Mouse (Mus musculus) brain, embryonic 14.5 days (tissue): ENCODE data around the gene Fpr1. TPM values are rescaled to one million over a fixed set of nuclear protein-coding genes. Genes with fewer than 3 reads are reported as not detected.

ENCODE experiments used
- DNase-seq: peaks from one replicate; pipeline ENCODE4 v3.0.0-alpha.2; 2011; ENCODE audit warnings: low read depth
- CTCF ChIP-seq: fragments of 200-500 bp; IDR thresholded peaks from 2 replicates; pipeline ENCODE4 v1.5.1; 2012; ENCODE audit warnings: inconsistent platforms, mild to moderate bottlenecking, moderate library complexity, borderline replicate concordance; ENCODE audit not compliant: insufficient read depth, insufficient read length; ENCODE audit errors: extremely low read depth
- POLR2A ChIP-seq: fragments of 200-500 bp; IDR thresholded peaks from 2 replicates; pipeline ENCODE4 v1.6.1; 2012; ENCODE audit warnings: mild to moderate bottlenecking, inconsistent platforms, borderline replicate concordance; ENCODE audit not compliant: poor library complexity, insufficient read depth, insufficient read length, severe bottlenecking; ENCODE audit errors: extremely low read depth
- polyA plus RNA-seq: library from polyadenylated mRNA; depleted of rRNA; stranded (reverse); fragments of >200 nt; gene quantifications from 2 replicates; pipeline ENCODE4 v1.2.3, GENCODE M21; 2012

The Fpr1 gene
- polyA plus RNA-seq, 1 experiment, result not detected

GRCm38 (mm10) chr17:17870892-17871550 lies 12.7 kb downstream of the Fpr1 start:
- no peak for DNase-seq
- no peak for TF ChIP-seq POLR2A

- no peak for DNase-seq
- no peak for TF ChIP-seq CTCF
- TF ChIP-seq POLR2A, result no peak
Observed at GRCm38 (mm10) chr17:17866801-17867469, 16.8 kb downstream of the Fpr1 start.

- TF ChIP-seq POLR2A (no peak), CTCF (no peak)
- DNase-seq, result no peak
Observed at GRCm38 (mm10) chr17:17865168-17865567, 18.6 kb downstream of the Fpr1 start.

GRCm38 (mm10) chr17:17862360-17862759 lies 21.4 kb downstream of the Fpr1 start:
- TF ChIP-seq CTCF, result no peak
- TF ChIP-seq POLR2A, result no peak
- DNase-seq, result no peak

- TF ChIP-seq CTCF (no peak), POLR2A (no peak)
- no peak for DNase-seq
Observed at GRCm38 (mm10) chr17:17860110-17860509, 23.6 kb downstream of the Fpr1 start.

- no peak for TF ChIP-seq CTCF
- no peak for TF ChIP-seq POLR2A
- no peak for DNase-seq
Observed at GRCm38 (mm10) chr17:17857446-17857845, 26.3 kb downstream of the Fpr1 start.

- TF ChIP-seq CTCF (no peak), POLR2A (no peak)
- DNase-seq, result no peak
Observed at GRCm38 (mm10) chr17:17856612-17857011, 27.1 kb downstream of the Fpr1 start.

- no peak for TF ChIP-seq POLR2A
- TF ChIP-seq CTCF, result no peak
- no peak for DNase-seq
Observed at GRCm38 (mm10) chr17:17855064-17855838, 28.5 kb downstream of the Fpr1 start, which contains the start of gene Has1. Gene Has1, minus strand, starts transcription at chr17:17855205.

GRCm38 (mm10) chr17:17849906-17850712 lies 33.6 kb downstream of the Fpr1 start:
- TF ChIP-seq POLR2A, result no peak
- TF ChIP-seq CTCF, result no peak
- DNase-seq, result no peak

GRCm38 (mm10) chr17:17848988-17849387 lies 34.8 kb downstream of the Fpr1 start:
- TF ChIP-seq CTCF (no peak), POLR2A (no peak)
- DNase-seq, result no peak
